Mouse (Mus musculus): ENCODE results near the gene Sycp2l.

Sycp2l gene

GRCm38 (mm10) chr13:41113940-41114339 lies at the start of gene Sycp2l:
TSS of gene Sycp2l (plus strand) at chr13:41114307.
- DNase-seq (ENCODE audit: low read depth), result no peak

- no peak for DNase-seq (ENCODE audit: low read depth)
Observed at GRCm38 (mm10) chr13:41067618-41068017, 46.5 kb upstream of the Sycp2l start.

- DNase-seq (ENCODE audit: low read depth), result no peak
Observed at GRCm38 (mm10) chr13:41071617-41072016, 42.5 kb upstream of the Sycp2l start.

GRCm38 (mm10) chr13:41073819-41074218 lies 40.3 kb upstream of the Sycp2l start:
- no peak for DNase-seq (ENCODE audit: low read depth)

GRCm38 (mm10) chr13:41077921-41078320 lies 36.2 kb upstream of the Sycp2l start:
- no peak for DNase-seq (ENCODE audit: low read depth)

GRCm38 (mm10) chr13:41078690-41079420 lies 35.3 kb upstream of the Sycp2l start:
- no peak for DNase-seq (ENCODE audit: low read depth)

- DNase-seq (ENCODE audit: low read depth), result no peak
Observed at GRCm38 (mm10) chr13:41079421-41079780, 34.7 kb upstream of the Sycp2l start, which contains the start of gene Mak. TSS of gene Mak (minus strand) at chr13:41079706.

- no peak for DNase-seq (ENCODE audit: low read depth)
Observed at GRCm38 (mm10) chr13:41079859-41080258, 34.2 kb upstream of the Sycp2l start.

- no peak for DNase-seq (ENCODE audit: low read depth)
Observed at GRCm38 (mm10) chr13:41080700-41081099, 33.4 kb upstream of the Sycp2l start.

GRCm38 (mm10) chr13:41084521-41084920 lies 29.6 kb upstream of the Sycp2l start:
- no peak for DNase-seq (ENCODE audit: low read depth)

GRCm38 (mm10) chr13:41085140-41085539 lies 29.0 kb upstream of the Sycp2l start:
- DNase-seq (ENCODE audit: low read depth), result no peak

- no peak for DNase-seq (ENCODE audit: low read depth)
Observed at GRCm38 (mm10) chr13:41088746-41089145, 25.4 kb upstream of the Sycp2l start.

GRCm38 (mm10) chr13:41091271-41091670 lies 22.8 kb upstream of the Sycp2l start:
- no peak for DNase-seq (ENCODE audit: low read depth)

GRCm38 (mm10) chr13:41094160-41094559 lies 19.9 kb upstream of the Sycp2l start:
- no peak for DNase-seq (ENCODE audit: low read depth)

GRCm38 (mm10) chr13:41097324-41098058 lies 16.6 kb upstream of the Sycp2l start:
- no peak for DNase-seq (ENCODE audit: low read depth)

GRCm38 (mm10) chr13:41098325-41098724 lies 15.8 kb upstream of the Sycp2l start:
- DNase-seq (ENCODE audit: low read depth), result no peak

- no peak for DNase-seq (ENCODE audit: low read depth)
Observed at GRCm38 (mm10) chr13:41100031-41100430, 14.1 kb upstream of the Sycp2l start.

GRCm38 (mm10) chr13:41103841-41104525 lies 10.1 kb upstream of the Sycp2l start:
- DNase-seq (ENCODE audit: low read depth), result no peak

- no peak for DNase-seq (ENCODE audit: low read depth)
Observed at GRCm38 (mm10) chr13:41105541-41105940, 8.6 kb upstream of the Sycp2l start.

- no peak for DNase-seq (ENCODE audit: low read depth)
Observed at GRCm38 (mm10) chr13:41110935-41111334, 3.2 kb upstream of the Sycp2l start, which contains the start of gene Gcm2. TSS of gene Gcm2 (minus strand) at chr13:41111035.

GRCm38 (mm10) chr13:41119152-41119945 lies 5.2 kb downstream of the Sycp2l start:
- no peak for DNase-seq (ENCODE audit: low read depth)

- DNase-seq (ENCODE audit: low read depth), result no peak
Observed at GRCm38 (mm10) chr13:41123666-41124225, 9.6 kb downstream of the Sycp2l start.

All from fibroblast of lung, adult 2 months (primary cell).